Mouse (Mus musculus): Measurements from ENCODE around the gene Gm9817.

The Gm9817 gene

GRCm38 (mm10) chr13:45092816-45093215, 14.3 kb downstream of the Gm9817 start:
- DNase-seq: no peak

DNA sequence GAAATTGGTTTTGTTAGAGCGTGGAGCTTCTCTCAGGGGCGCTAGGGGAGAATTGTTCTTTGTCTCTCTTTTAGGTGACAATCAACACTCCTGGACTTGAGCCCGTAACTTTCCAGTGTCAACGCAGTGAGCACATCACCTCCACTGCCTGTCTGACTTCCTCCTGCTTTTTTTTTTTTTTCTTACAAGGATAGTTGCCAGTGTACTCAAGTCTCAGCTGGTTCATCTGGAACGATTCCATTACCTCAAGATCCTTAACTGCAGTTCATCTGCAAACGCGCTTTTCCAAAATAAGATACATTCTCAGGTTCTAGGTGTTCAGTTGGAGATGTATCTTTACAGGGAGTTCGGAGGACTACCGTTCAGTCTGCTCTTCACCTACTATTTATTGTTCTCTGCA, 16.5 kb downstream of the Gm9817 start:
- no peak for DNase-seq

- no peak for DNase-seq
Measured at GRCm38 (mm10) chr13:45099582-45100229, 21.2 kb downstream of the Gm9817 start.

- no peak for DNase-seq
Measured at GRCm38 (mm10) chr13:45106480-45106879, 28.0 kb downstream of the Gm9817 start.

DNA sequence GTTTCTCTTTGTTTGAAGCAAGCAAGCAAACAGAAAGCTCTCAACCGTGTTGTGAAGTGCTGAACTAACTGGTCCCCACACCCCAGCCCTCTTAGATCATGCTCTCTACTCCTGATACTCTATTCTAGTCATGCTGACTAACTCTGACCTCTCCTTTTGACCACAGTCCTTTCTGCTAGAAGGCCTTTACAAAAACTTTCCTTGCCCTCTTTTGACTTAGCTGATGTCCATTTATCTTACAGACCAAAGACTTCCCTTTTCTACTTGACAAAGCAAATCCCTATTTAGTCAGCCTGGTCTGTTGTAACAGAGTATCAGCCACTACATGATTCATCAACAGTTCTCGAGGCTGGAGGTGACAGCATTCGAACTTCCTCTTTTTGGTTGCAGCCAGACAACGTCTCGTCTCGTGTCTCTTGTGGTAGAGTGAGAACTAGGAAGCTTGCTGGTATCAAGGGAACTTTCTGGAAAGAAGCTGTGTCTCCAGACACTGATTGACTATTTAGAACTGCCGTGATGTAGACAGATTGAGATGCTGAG, 30.4 kb downstream of the Gm9817 start:
- peak in 1 of 2 experiments; percentile 10 for DNase-seq

GRCm38 (mm10) chr13:45118375-45118774, 39.9 kb downstream of the Gm9817 start:
- no peak for DNase-seq

DNA sequence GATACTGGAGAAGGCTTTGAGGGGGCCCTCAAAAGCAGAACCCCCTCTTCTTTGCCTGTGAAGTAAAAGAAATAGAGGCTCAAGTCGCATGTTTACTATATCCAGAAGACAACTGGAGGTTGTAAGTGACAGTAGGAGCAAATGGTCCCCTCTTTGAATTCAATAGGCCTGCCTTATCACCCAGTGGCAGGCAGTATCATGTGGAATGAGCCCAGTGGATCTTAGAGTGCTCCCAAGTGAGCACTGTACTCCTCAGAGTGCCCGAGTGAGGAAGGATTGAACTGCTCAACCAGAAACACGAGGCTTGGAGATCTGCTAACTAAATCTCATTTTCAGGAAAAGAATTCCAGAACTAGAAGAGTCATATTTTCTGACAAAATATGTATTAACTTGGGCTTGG, 40.3 kb downstream of the Gm9817 start:
- no peak for DNase-seq
